Mouse (Mus musculus): ENCODE data around the gene Gcm2.

Gcm2 gene

GRCm38 (mm10) chr13:41079421-41079780 lies 31.4 kb downstream of the Gcm2 start, which contains the start of gene Mak:
Gene Mak, minus strand, starts transcription at chr13:41079706.
- DNase-seq, result peak; percentile 75 to 81

- peak in 1 of 2 experiments; percentile 6 for DNase-seq
Observed at GRCm38 (mm10) chr13:41078690-41079420, 32.0 kb downstream of the Gcm2 start.

- no peak for DNase-seq
Observed at GRCm38 (mm10) chr13:41077921-41078320, 32.9 kb downstream of the Gcm2 start.

- DNase-seq, result no peak
Observed at GRCm38 (mm10) chr13:41073819-41074218, 37.0 kb downstream of the Gcm2 start.

GRCm38 (mm10) chr13:41071617-41072016 lies 39.2 kb downstream of the Gcm2 start:
- no peak for DNase-seq

GRCm38 (mm10) chr13:41067618-41068017 lies 43.2 kb downstream of the Gcm2 start:
- no peak for DNase-seq

- DNase-seq, result no peak
Observed at GRCm38 (mm10) chr13:41051965-41052364, 58.9 kb downstream of the Gcm2 start.

Data from lung, adult 18-20 months (tissue).